Mouse (Mus musculus) midbrain, embryonic 10.5 days (tissue): ENCODE measurements around the gene Mief2. TPM values are rescaled to one million over a fixed set of nuclear protein-coding genes. Genes with fewer than 3 reads are reported as not detected.

Experiments
- DNase-seq: peaks from one replicate; pipeline ENCODE4 v3.0.0-alpha.2; 2017; ENCODE audit warnings: low spot score
- H3K27ac ChIP-seq: fragments of 300-500 bp; sonication (generic); replicated peaks from 2 replicates; pipeline ENCODE4 v1.5.1; 2016; ENCODE audit warnings: mild to moderate bottlenecking
- H3K27me3 ChIP-seq: fragments of 300-500 bp; sonication (generic); 2 replicates; pipeline ENCODE4 v1.6.1; 2016; ENCODE audit warnings: low read depth, mild to moderate bottlenecking; ENCODE audit not compliant: poor library complexity, severe bottlenecking
- H3K36me3 ChIP-seq: fragments of 300-500 bp; sonication (generic); 2 replicates; pipeline ENCODE4 v1.6.1; 2016; ENCODE audit warnings: mild to moderate bottlenecking, moderate library complexity
- H3K4me1 ChIP-seq: fragments of 300-500 bp; sonication (generic); 2 replicates; pipeline ENCODE4 v1.6.1; 2016
- H3K4me3 ChIP-seq: fragments of 300-500 bp; sonication (generic); 2 replicates; pipeline ENCODE4 v1.5.1; 2016; ENCODE audit warnings: mild to moderate bottlenecking, moderate library complexity
- H3K9me3 ChIP-seq: fragments of 300-500 bp; sonication (generic); replicated peaks from 2 replicates; pipeline ENCODE4 v1.6.1; 2016; ENCODE audit warnings: mild to moderate bottlenecking
- WGBS: fragments of 180-500 bp; shearing (Covaris S2); methylation state at CpG from one replicate; pipeline ENCODE4 v1.1.7; 2016; 5-methylcytosine and 5-hydroxymethylcytosine counted together
- polyA plus RNA-seq: library from polyadenylated mRNA; unstranded; fragments of >200 nt; fragmentation: Nextera tagmentation; extraction: Ambion mirVana; gene quantifications from 2 replicates; pipeline ENCODE4 v1.2.1, GENCODE M21; 2016

The Mief2 gene
- polyA plus RNA-seq, 1 experiment from 2014 or later, result 14.6 TPM

- Histone ChIP-seq H3K27me3 (no peaks in the 10 kb centered on the region), H3K9me3 (no peaks in the 10 kb centered on the region), H3K4me3 (peak overlapping the region; percentile 94), H3K27ac (peak overlapping the region; percentile 92; the same call in 1 of the 2 replicates), H3K36me3 (peaks cover 50% of the 10 kb centered on the region), H3K4me1 (peaks cover 35% of the 10 kb centered on the region)
- 82% methylated on average over 6 of the region's 6 CpGs for WGBS
- DNase-seq, result no peak
These were observed 1.0 kb downstream of the Mief2 start for GRCm38 (mm10) chr11:60729217-60729641.

GRCm38 (mm10) chr11:60730169-60730568 is 2.0 kb downstream of the Mief2 start:
- H3K4me3 ChIP-seq, result no peak overlapping the region
- H3K27me3 ChIP-seq, result no peaks in the 10 kb centered on the region
- H3K4me1 ChIP-seq, result peaks cover 35% of the 10 kb centered on the region
- DNase-seq, result no peak
- H3K36me3 ChIP-seq, result peaks cover 41% of the 10 kb centered on the region
- no peaks in the 10 kb centered on the region for H3K9me3 ChIP-seq
- H3K27ac ChIP-seq, result no peak overlapping the region
- 89% methylated on average over 9 of the region's 9 CpGs for WGBS

GRCm38 (mm10) chr11:60731251-60731650 is 3.1 kb downstream of the Mief2 start:
- Histone ChIP-seq H3K4me1 (peaks cover 31% of the 10 kb centered on the region), H3K27me3 (no peaks in the 10 kb centered on the region), H3K4me3 (no peak overlapping the region), H3K36me3 (peaks cover 43% of the 10 kb centered on the region), H3K9me3 (no peaks in the 10 kb centered on the region), H3K27ac (no peak overlapping the region)
- 94% methylated on average over 14 of the region's 14 CpGs for WGBS
- DNase-seq, result no peak

GRCm38 (mm10) chr11:60734206-60734605 is 6.0 kb downstream of the Mief2 start:
- Histone ChIP-seq H3K9me3 (no peaks in the 10 kb centered on the region), H3K27ac (no peak overlapping the region), H3K36me3 (peaks cover 62% of the 10 kb centered on the region), H3K4me3 (no peak overlapping the region), H3K4me1 (peaks cover 6% of the 10 kb centered on the region), H3K27me3 (no peaks in the 10 kb centered on the region)
- 86% methylated on average over 2 of the region's 2 CpGs for WGBS
- DNase-seq, result no peak

- Histone ChIP-seq H3K4me3 (no peak overlapping the region), H3K27ac (no peak overlapping the region), H3K27me3 (no peaks in the 10 kb centered on the region), H3K36me3 (peaks cover 72% of the 10 kb centered on the region), H3K4me1 (no peaks in the 10 kb centered on the region), H3K9me3 (no peaks in the 10 kb centered on the region)
- DNase-seq, result no peak
- 77% methylated on average over 5 of the region's 5 CpGs for WGBS
These were observed 7.0 kb downstream of the Mief2 start for GRCm38 (mm10) chr11:60735191-60735590.

- Histone ChIP-seq H3K9me3 (no peaks in the 10 kb centered on the region), H3K4me3 (no peak overlapping the region), H3K4me1 (no peaks in the 10 kb centered on the region), H3K36me3 (peaks cover 73% of the 10 kb centered on the region), H3K27ac (no peak overlapping the region), H3K27me3 (no peaks in the 10 kb centered on the region)
- WGBS, result 81% methylated on average over 3 of the region's 3 CpGs
- no peak for DNase-seq
These were observed 8.3 kb downstream of the Mief2 start for GRCm38 (mm10) chr11:60736491-60736890.

GRCm38 (mm10) chr11:60737450-60737849 is 9.3 kb downstream of the Mief2 start:
- Histone ChIP-seq H3K27ac (no peak overlapping the region), H3K27me3 (no peaks in the 10 kb centered on the region), H3K9me3 (no peaks in the 10 kb centered on the region), H3K4me3 (no peak overlapping the region), H3K4me1 (no peaks in the 10 kb centered on the region), H3K36me3 (peaks cover 73% of the 10 kb centered on the region)
- DNase-seq, result no peak

GRCm38 (mm10) chr11:60740321-60740720 is 12.1 kb downstream of the Mief2 start:
- H3K36me3 ChIP-seq, result peaks cover 85% of the 10 kb centered on the region
- no peaks in the 10 kb centered on the region for H3K4me1 ChIP-seq
- no peaks in the 10 kb centered on the region for H3K9me3 ChIP-seq
- DNase-seq, result no peak
- WGBS, result 87% methylated on average over 3 of the region's 3 CpGs
- H3K27ac ChIP-seq, result no peak overlapping the region
- no peak overlapping the region for H3K4me3 ChIP-seq
- no peaks in the 10 kb centered on the region for H3K27me3 ChIP-seq

GRCm38 (mm10) chr11:60755570-60755969 is 27.4 kb downstream of the Mief2 start:
- H3K36me3 ChIP-seq, result peaks cover 97% of the 10 kb centered on the region
- H3K27me3 ChIP-seq, result no peaks in the 10 kb centered on the region
- no peak overlapping the region for H3K4me3 ChIP-seq
- H3K4me1 ChIP-seq, result no peaks in the 10 kb centered on the region
- no peak for DNase-seq
- no peaks in the 10 kb centered on the region for H3K9me3 ChIP-seq
- WGBS, result 91% methylated on average over 7 of the region's 7 CpGs
- H3K27ac ChIP-seq, result no peak overlapping the region

- WGBS, result 91% methylated on average over 3 of the region's 3 CpGs
- Histone ChIP-seq H3K27ac (no peak overlapping the region), H3K27me3 (no peaks in the 10 kb centered on the region), H3K9me3 (no peaks in the 10 kb centered on the region), H3K36me3 (peaks cover 86% of the 10 kb centered on the region), H3K4me1 (no peaks in the 10 kb centered on the region), H3K4me3 (no peak overlapping the region)
- DNase-seq, result no peak
These were observed 33.5 kb downstream of the Mief2 start for GRCm38 (mm10) chr11:60761681-60762080.

GRCm38 (mm10) chr11:60766969-60767368 is 38.8 kb downstream of the Mief2 start:
- Histone ChIP-seq H3K36me3 (peaks cover 37% of the 10 kb centered on the region), H3K27me3 (no peaks in the 10 kb centered on the region), H3K27ac (no peak overlapping the region), H3K9me3 (no peaks in the 10 kb centered on the region), H3K4me3 (no peak overlapping the region), H3K4me1 (no peaks in the 10 kb centered on the region)
- 87% methylated on average over 4 of the region's 4 CpGs for WGBS
- no peak for DNase-seq

- no peaks in the 10 kb centered on the region for H3K4me1 ChIP-seq
- 91% methylated on average over 2 of the region's 2 CpGs for WGBS
- no peak overlapping the region for H3K4me3 ChIP-seq
- no peak for DNase-seq
- no peaks in the 10 kb centered on the region for H3K27me3 ChIP-seq
- H3K9me3 ChIP-seq, result no peaks in the 10 kb centered on the region
- H3K27ac ChIP-seq, result no peak overlapping the region
- peaks cover 17% of the 10 kb centered on the region for H3K36me3 ChIP-seq
These were observed 41.1 kb downstream of the Mief2 start for GRCm38 (mm10) chr11:60769322-60769721.

- no peak overlapping the region for H3K27ac ChIP-seq
- WGBS, result 92% methylated on average over 3 of the region's 3 CpGs
- DNase-seq, result no peak
- H3K4me1 ChIP-seq, result peaks cover 13% of the 10 kb centered on the region
- H3K36me3 ChIP-seq, result peaks cover 8% of the 10 kb centered on the region; the same call in 1 of the 2 replicates
- no peak overlapping the region for H3K4me3 ChIP-seq
- no peaks in the 10 kb centered on the region for H3K9me3 ChIP-seq
- H3K27me3 ChIP-seq, result no peaks in the 10 kb centered on the region
These were observed 42.6 kb downstream of the Mief2 start for GRCm38 (mm10) chr11:60770776-60771175.

- Histone ChIP-seq H3K27ac (no peak overlapping the region), H3K4me3 (no peak overlapping the region), H3K9me3 (no peaks in the 10 kb centered on the region), H3K27me3 (no peaks in the 10 kb centered on the region), H3K4me1 (peaks cover 21% of the 10 kb centered on the region), H3K36me3 (no peaks in the 10 kb centered on the region)
- 82% methylated on average over 4 of the region's 4 CpGs for WGBS
- no peak for DNase-seq
These were observed 44.0 kb downstream of the Mief2 start for GRCm38 (mm10) chr11:60772161-60772560.
